Mouse (Mus musculus): Measurements from ENCODE around the gene Jade2. TPM values are rescaled to one million over a fixed set of nuclear protein-coding genes. Genes with fewer than 3 reads are reported as not detected.

Jade2 gene
- polyA plus RNA-seq (2015; fragmentation: Nextera tagmentation; extraction: Ambion mirVana) = 2.3 and 2.4 TPM in 2 replicates

DNA sequence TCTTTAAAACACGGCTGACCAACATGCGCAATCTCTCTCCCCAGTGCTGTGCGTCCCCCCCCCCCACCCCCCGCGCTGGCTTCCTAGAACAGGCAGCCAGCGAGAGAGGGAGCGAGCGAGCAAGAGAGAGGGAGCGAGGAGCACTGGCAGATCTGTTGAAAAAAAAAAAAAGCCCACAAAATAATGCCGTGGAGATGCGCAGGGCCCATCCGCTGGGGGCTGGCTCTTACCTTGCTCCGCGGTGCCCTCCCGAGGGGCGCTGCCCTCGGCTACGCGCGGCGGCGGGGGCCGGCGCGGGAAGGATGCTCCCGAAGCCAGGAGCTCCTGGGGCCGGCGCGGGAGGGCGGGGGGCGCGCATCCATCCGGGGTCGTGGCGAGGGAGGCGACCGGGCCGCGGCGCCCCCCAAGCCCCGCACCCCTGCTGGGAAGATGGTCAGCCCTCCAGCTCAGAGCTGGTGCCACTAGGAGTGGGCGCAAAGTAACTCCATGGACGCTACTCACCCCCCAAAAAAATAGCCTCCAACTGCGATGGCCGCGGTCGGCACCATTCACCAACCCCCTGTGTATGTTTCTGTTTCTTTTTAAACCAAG lies at the start of gene Jade2:
Gene Jade2, minus strand, starts transcription at position 573 of the 591 bp plus-strand sequence.
- WGBS = under 1% methylated on average over 40 of the region's 47 CpGs
- Histone ChIP-seq H3K9ac (peak within 1 kb of the TSS; percentile 86), H3K27me3 (no peaks in the 10 kb centered on the region), H3K4me1 (peaks cover 44% of the 10 kb centered on the region), H3K4me2 (peak within 1 kb of the TSS; percentile 97), H3K4me3 (peak within 1 kb of the TSS; percentile 71), H3K27ac (peak within 1 kb of the TSS; percentile 97), H3K9me3 (no peaks in the 10 kb centered on the region), H3K36me3 (no peaks in the 10 kb centered on the region)
- no peak for ATAC-seq (ENCODE audit: borderline replicate concordance, extremely low read depth, low FRiP score, low TSS enrichment)

DNA sequence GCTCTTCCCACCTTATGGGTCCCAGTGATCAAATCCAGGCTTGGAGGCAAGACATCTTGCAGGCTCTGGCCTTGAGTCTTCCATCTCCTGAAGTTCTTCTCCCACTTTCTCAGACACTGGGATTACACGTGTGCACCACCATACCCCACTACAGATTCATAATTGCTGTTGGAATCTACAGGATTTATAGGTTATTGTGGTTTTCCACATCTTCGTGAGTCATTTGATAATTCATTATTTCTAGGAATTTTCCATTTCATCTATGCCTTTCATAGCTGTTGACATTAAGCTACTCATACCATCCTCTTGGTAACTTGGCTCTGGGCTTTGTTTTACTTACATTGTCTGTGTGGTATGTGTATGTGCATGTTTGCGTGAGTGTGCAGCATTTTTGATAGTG lies 46.8 kb upstream of the Jade2 start:
- Histone ChIP-seq H3K9me3 (no peaks in the 10 kb centered on the region), H3K4me1 (no peaks in the 10 kb centered on the region), H3K36me3 (no peaks in the 10 kb centered on the region), H3K27me3 (no peaks in the 10 kb centered on the region), H3K4me3 (no peak overlapping the region), H3K4me2 (no peak overlapping the region), H3K9ac (no peak overlapping the region), H3K27ac (no peak overlapping the region)
- no peak for ATAC-seq (ENCODE audit: borderline replicate concordance, extremely low read depth, low FRiP score, low TSS enrichment)
- WGBS = 89% methylated on average over 3 of the region's 3 CpGs

DNA sequence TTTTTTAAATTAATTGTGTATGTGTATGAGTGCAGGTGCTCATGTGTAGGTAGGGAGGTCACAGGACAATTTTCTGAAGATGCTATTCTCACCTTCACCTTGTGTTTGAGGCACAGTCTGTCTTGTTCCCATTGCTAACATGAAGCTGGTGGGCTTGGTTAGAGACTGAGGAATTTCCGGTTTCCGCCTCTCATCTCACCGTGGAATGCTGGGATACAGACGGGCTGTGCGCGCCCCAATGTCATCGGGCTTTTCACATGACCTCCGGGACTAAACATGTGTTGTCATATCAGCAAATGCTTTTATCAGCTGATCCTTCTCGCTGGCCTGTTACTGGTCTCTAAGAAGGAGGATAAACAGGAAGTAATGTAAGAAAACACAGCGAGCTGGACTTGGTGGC lies 42.2 kb upstream of the Jade2 start:
- Histone ChIP-seq H3K9me3 (no peaks in the 10 kb centered on the region), H3K4me3 (no peak overlapping the region), H3K27ac (no peak overlapping the region), H3K27me3 (0 out of 2 replicates have a peak, but pooled peaks cover 4% of the 10 kb centered on the region), H3K4me1 (peaks cover 6% of the 10 kb centered on the region), H3K9ac (no peak overlapping the region), H3K4me2 (no peak overlapping the region), H3K36me3 (no peaks in the 10 kb centered on the region)
- no peak for ATAC-seq (ENCODE audit: borderline replicate concordance, extremely low read depth, low FRiP score, low TSS enrichment)
- WGBS = 79% methylated on average over 10 of the region's 10 CpGs

DNA sequence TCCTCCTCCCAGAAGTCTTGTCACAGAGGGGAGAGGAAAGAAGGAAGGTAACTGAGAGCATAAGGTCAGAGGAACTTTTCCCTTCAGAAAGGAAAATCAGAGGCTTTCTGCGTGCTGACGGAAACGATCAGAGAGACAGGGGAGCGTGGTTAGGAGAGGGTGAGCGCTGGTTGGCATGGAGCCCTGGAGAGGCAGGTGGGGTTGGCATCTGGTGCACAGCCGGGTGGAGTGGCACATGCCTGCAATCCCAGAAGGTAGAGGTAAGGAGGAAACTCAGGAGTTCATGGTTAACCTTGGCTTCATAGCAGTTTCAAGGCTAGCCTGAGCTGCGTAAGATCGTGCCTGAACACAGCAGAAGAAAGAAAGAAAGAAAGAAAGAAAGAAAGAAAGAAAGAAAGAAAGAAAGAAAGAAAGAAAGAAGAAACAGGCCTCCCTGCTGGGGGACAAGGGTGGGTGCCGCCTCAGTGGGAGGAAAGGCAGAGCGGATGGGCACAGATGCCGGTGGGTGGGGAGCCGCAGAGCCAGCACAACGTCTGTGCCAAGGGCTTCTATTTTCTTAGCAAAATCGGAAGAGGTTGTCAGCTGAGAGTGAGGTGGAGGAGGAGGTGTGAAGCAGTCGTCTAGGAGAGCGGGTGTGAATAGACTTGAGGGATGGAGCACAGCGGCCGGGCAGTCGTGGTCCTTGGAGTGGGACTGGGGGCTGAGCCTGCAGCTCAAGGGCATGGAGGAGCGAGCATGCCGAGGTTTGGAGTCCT lies 41.0 kb upstream of the Jade2 start:
- no peak overlapping the region for H3K4me3 ChIP-seq
- no peak overlapping the region for H3K9ac ChIP-seq
- 45% methylated on average over 21 of the region's 21 CpGs for WGBS
- no peak overlapping the region for H3K27ac ChIP-seq
- peaks cover 6% of the 10 kb centered on the region for H3K4me1 ChIP-seq
- H3K4me2 ChIP-seq = no peak overlapping the region
- ATAC-seq (ENCODE audit: borderline replicate concordance, extremely low read depth, low FRiP score, low TSS enrichment) = no peak
- 0 out of 2 replicates have a peak, but pooled peaks cover 4% of the 10 kb centered on the region for H3K27me3 ChIP-seq
- H3K36me3 ChIP-seq = no peaks in the 10 kb centered on the region
- no peaks in the 10 kb centered on the region for H3K9me3 ChIP-seq

DNA sequence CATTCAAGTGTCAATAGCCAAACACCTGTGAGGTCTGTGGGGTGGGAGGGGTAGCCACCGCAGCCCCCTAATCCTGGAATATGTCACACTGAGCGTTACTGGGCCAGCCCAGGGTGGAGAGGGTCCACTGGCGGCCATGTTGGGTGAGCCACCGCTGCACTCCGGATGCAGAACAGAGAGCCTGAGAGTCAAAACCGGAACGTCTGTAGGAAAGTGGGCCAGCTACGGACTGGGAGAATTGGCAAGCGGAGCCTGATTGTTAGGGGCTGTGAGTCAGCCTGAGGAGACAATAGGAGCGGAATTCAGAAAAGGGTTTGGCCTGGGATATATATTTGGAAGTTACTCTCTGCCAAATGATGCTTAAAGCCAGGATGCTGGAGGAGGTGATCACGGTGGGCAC lies 39.9 kb upstream of the Jade2 start:
- H3K9me3 ChIP-seq = no peaks in the 10 kb centered on the region
- no peak overlapping the region for H3K9ac ChIP-seq
- H3K4me3 ChIP-seq = no peak overlapping the region
- no peak for ATAC-seq (ENCODE audit: borderline replicate concordance, extremely low read depth, low FRiP score, low TSS enrichment)
- peaks cover 6% of the 10 kb centered on the region for H3K4me1 ChIP-seq
- WGBS = 80% methylated on average over 11 of the region's 11 CpGs
- 0 out of 2 replicates have a peak, but pooled peaks cover 4% of the 10 kb centered on the region for H3K27me3 ChIP-seq
- H3K36me3 ChIP-seq = no peaks in the 10 kb centered on the region
- H3K27ac ChIP-seq = no peak overlapping the region
- no peak overlapping the region for H3K4me2 ChIP-seq

DNA sequence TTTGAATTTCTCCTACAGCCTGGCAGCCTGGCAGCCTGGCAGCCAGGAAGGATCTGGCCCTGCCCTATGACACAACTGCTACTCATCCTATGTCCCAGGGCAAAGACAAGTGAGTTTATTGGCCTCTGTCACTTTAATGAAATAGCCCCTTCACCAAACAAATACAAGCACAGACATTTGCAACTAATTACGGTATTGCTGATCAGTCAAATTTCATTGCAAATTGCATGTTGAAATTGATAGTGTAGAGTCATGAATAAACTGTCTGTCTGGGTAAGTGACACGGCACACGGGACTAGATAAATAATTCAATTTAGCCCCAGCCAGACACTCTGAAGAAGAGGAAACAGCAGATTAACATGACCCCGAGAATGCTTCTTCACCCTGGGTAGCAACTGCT lies 38.6 kb upstream of the Jade2 start:
- peaks cover 6% of the 10 kb centered on the region for H3K4me1 ChIP-seq
- H3K36me3 ChIP-seq = no peaks in the 10 kb centered on the region
- no peak overlapping the region for H3K4me3 ChIP-seq
- no peaks in the 10 kb centered on the region for H3K9me3 ChIP-seq
- no peak overlapping the region for H3K4me2 ChIP-seq
- H3K27me3 ChIP-seq = 0 out of 2 replicates have a peak, but pooled peaks cover 4% of the 10 kb centered on the region
- no peak for ATAC-seq (ENCODE audit: borderline replicate concordance, extremely low read depth, low FRiP score, low TSS enrichment)
- no peak overlapping the region for H3K9ac ChIP-seq
- H3K27ac ChIP-seq = no peak overlapping the region
- WGBS = 27% methylated on average over 4 of the region's 4 CpGs

DNA sequence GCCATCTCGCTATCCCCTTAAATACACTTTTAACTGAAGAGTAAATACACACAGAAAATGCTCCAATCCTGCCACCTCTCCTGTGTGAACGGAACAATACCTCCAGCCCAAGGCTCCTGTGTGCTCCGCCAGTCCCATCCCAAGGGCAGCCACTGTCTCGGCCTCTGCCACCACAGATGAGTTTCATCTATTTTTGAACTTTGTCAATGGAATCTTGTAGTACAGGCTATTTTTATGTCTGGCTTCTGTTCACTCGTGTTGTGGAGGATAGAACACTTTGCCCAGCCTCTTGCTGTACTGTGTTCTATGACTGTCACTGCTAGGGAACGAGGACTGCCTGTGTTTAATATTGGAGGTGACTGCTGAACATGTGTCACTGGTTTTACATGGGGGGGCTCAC lies 28.2 kb upstream of the Jade2 start:
- Histone ChIP-seq H3K9ac (no peak overlapping the region), H3K4me3 (no peak overlapping the region), H3K27ac (no peak overlapping the region), H3K36me3 (no peaks in the 10 kb centered on the region), H3K27me3 (no peaks in the 10 kb centered on the region), H3K4me2 (no peak overlapping the region), H3K4me1 (peaks cover 15% of the 10 kb centered on the region), H3K9me3 (no peaks in the 10 kb centered on the region)
- no peak for ATAC-seq (ENCODE audit: borderline replicate concordance, extremely low read depth, low FRiP score, low TSS enrichment)
- 67% methylated on average over 6 of the region's 6 CpGs for WGBS

DNA sequence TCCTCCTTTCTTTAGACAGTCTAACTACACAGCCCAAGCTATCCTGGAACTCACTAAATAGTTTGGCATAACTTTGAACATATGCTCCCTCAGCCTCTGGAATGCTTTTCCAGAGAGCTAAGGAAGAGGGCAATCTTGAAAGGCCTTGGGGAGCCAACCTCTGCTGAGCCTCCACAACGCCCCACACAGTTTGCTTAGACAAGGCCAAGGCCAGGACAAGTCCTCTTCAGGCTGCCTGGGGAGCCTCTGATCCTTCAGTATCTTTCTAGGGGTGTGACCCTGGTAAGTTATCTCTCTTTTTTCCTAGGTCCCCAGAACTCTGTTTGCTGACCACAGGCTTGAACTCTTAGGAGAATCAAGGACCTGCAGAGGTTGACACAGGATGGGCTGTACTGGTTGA lies 26.6 kb upstream of the Jade2 start:
- H3K9me3 ChIP-seq = no peaks in the 10 kb centered on the region
- H3K4me2 ChIP-seq = no peak overlapping the region; the same call in 1 of the 2 replicates
- peaks cover 15% of the 10 kb centered on the region for H3K4me1 ChIP-seq
- peak overlapping the region; percentile 85 for H3K27ac ChIP-seq
- no peaks in the 10 kb centered on the region for H3K27me3 ChIP-seq
- 15% methylated on average over 1 of the region's 1 CpGs for WGBS
- H3K9ac ChIP-seq = no peak overlapping the region
- no peak; the same call in 1 of the 2 replicates for ATAC-seq (ENCODE audit: borderline replicate concordance, extremely low read depth, low FRiP score, low TSS enrichment)
- no peak overlapping the region for H3K4me3 ChIP-seq
- H3K36me3 ChIP-seq = no peaks in the 10 kb centered on the region

DNA sequence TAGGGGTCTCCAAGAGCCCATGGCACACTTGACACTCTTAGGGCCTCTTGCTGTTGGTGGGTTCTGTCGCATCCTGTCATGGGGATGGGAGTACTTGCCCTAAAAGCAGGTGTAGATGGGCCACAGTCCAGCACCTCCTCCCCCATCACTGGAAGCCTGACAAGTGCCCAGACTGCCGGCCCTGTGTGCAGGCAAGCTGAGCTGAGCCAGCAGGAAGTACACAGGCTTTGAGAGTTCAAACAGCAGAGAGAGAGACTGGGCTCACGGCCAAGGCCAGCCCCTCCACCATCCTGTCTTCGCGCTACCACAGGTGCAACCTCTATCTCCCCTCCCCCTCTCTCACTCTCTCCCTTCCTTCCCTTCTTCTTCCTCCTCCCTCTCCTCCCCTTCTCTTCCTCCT lies 26.2 kb upstream of the Jade2 start:
- WGBS = 6% methylated on average over 5 of the region's 5 CpGs
- H3K4me2 ChIP-seq = no peak overlapping the region; the same call in 1 of the 2 replicates
- peak; percentile 86 for ATAC-seq (ENCODE audit: borderline replicate concordance, extremely low read depth, low FRiP score, low TSS enrichment)

DNA sequence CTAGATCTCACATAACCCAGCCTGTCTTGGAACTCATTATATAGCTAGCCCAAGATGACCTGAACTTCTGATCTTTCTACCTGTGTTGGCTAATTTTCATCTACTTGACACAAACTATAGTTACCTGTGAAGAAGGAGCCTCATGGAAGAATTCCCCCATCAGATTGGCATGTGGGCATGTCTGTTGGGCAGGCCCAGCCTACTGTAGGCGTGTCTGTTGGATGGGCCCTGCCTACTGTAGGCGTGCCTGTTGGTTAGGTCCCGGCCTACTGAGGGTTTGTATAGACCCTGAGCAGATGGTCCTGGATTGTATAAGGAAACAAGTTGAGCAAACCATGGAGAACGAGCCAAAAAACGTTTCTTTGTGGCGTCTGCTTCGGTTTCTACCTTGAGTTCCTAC lies 24.3 kb upstream of the Jade2 start:
- Histone ChIP-seq H3K9me3 (no peaks in the 10 kb centered on the region), H3K4me1 (peaks cover 15% of the 10 kb centered on the region), H3K36me3 (no peaks in the 10 kb centered on the region), H3K27ac (no peak overlapping the region), H3K27me3 (no peaks in the 10 kb centered on the region), H3K4me2 (no peak overlapping the region), H3K4me3 (no peak overlapping the region), H3K9ac (no peak overlapping the region)
- WGBS = 78% methylated on average over 7 of the region's 7 CpGs
- no peak for ATAC-seq (ENCODE audit: borderline replicate concordance, extremely low read depth, low FRiP score, low TSS enrichment)

More for the DNA sequence above, 26.2 kb upstream of the Jade2 start:
- Histone ChIP-seq H3K4me3 (no peak overlapping the region), H3K4me1 (peaks cover 15% of the 10 kb centered on the region), H3K36me3 (no peaks in the 10 kb centered on the region), H3K27me3 (no peaks in the 10 kb centered on the region), H3K9ac (no peak overlapping the region), H3K27ac (peak overlapping the region; percentile 85), H3K9me3 (no peaks in the 10 kb centered on the region)

DNA sequence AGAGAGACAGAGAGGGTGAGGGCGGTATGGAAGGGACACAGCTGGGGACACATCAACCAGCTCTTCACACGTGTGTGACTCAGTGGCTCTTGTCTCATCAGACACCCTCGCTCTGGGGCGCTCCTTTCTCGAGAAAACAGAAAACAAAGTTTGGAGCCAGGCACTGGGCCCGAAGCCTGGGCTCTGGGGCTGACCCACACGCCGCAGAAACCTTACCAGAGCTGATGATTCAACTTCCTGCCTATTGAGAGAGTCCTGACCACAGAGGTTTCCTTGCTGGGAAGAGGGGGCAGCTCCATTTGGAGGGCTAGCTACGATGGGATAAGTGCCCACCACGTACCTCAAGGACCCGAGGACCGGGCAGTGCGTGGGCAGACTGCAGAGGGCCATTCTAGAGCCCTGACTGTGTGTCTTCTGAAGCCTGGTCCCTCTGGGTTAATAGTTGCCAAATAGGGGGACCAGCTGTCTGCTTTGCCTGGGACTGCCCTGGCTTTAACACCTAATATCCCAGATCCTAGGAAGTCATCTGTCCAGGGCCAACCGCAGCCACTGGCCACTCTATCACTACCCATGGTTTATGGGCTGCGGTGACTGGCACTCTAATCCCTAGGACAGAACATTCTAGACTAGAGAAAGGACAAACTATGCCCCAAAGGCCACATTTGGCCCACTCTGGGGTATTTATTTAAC lies 23.7 kb upstream of the Jade2 start:
- Histone ChIP-seq H3K27me3 (no peaks in the 10 kb centered on the region), H3K4me1 (peaks cover 15% of the 10 kb centered on the region), H3K4me2 (no peak overlapping the region), H3K9me3 (no peaks in the 10 kb centered on the region), H3K27ac (no peak overlapping the region), H3K4me3 (no peak overlapping the region), H3K9ac (no peak overlapping the region), H3K36me3 (no peaks in the 10 kb centered on the region)
- no peak for ATAC-seq (ENCODE audit: borderline replicate concordance, extremely low read depth, low FRiP score, low TSS enrichment)
- 85% methylated on average over 15 of the region's 15 CpGs for WGBS

DNA sequence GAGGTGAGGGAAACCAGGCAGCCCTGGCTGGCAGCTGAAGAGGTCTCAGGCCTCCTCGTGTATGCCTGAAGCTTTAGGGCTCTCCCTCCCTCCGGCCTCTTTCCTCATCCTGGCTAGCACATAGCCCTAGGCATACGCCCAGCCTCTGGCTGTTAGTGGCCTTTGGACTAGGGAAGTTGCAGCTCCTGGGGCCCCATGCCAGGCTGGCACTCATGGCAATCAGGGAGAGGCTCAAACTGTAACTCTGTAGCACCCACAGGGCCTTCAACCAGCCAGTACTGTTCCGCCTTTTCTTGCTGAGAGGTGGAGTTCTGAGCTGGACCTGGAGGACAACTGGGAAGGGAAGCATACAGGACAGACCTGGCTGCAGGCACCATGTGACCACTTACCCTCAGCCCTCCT lies 19.5 kb upstream of the Jade2 start:
- H3K4me2 ChIP-seq = no peak overlapping the region
- no peak overlapping the region for H3K9ac ChIP-seq
- H3K36me3 ChIP-seq = no peaks in the 10 kb centered on the region
- no peaks in the 10 kb centered on the region for H3K9me3 ChIP-seq
- H3K4me3 ChIP-seq = no peak overlapping the region
- no peak for ATAC-seq (ENCODE audit: borderline replicate concordance, extremely low read depth, low FRiP score, low TSS enrichment)
- 78% methylated on average over 4 of the region's 4 CpGs for WGBS
- H3K4me1 ChIP-seq = peaks cover 8% of the 10 kb centered on the region; the same call in 1 of the 2 replicates
- no peaks in the 10 kb centered on the region for H3K27me3 ChIP-seq
- no peak overlapping the region for H3K27ac ChIP-seq
